8 mouse cellular contexts compared by ENCODE assay signal in the genomic region with DNA sequence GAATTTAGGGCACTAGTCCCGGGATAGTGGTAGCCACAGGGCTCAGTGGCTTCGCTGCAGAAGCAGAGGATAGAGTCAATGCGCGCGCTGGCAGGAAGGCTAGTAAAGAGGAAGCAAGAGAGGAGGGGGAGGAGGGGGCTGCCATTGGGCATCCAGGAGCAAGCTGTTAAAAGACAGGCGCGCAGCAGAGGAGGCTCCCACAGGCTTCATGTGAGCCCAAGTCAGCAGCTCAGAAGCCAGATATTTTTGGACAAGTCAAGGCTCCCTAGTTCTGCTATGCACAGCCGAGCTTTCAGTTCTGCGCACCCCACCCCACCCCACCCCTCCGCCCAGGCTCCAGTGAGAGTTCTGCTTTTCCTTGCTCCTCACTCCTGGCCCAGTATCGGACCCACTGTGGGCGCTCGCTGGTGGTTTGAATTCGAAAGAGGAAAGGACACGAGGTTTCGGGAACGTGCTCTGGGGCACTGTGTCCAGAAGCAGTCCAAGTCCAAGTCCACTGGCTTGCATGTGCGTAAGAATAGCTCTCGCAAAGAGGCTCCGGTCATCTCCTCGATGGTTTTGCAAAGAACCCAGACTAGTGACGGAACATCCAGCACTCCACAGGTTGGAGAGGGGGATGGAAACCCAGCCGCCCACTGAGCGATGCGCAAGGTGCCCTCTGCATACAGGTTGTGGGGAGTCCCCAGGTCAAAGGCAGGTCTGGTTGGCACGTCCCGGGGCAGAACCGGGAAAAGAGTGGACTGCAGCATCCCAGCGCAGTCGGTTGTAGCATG. TPM values are rescaled to one million over a fixed set of nuclear protein-coding genes. Genes with fewer than 3 reads are reported as not detected.
DNase-seq lines count a peak whose midpoint lies in the region; ATAC-seq and TF ChIP-seq lines count a peak whose summit lies in the region.

No protein-coding gene starts in this region.

- under 1% methylated on average over 30 of the region's 30 CpGs for WGBS in limb, embryonic 13.5 days
- under 1% methylated on average over 30 of the region's 30 CpGs for WGBS in midbrain, embryonic 11.5 days
- under 1% methylated on average over 30 of the region's 30 CpGs for WGBS in stomach, embryonic 16.5 days

- peak; percentile 51 for DNase-seq in adrenal gland, postnatal 10 days
- no peak for DNase-seq in adrenal gland, adult 2 months
- peak; percentile 88 for DNase-seq in MEL (ENCODE audit: low read depth, low spot score)
- DNase-seq in heart, postnatal 4 days, result peak; percentile 35
- peak; percentile 96 for DNase-seq in midbrain, embryonic 11.5 days (ENCODE audit: low spot score, missing footprints)

- peak overlapping the region; percentile 55 for H3K27ac ChIP-seq in MEL (ENCODE audit: control insufficient read depth, low read depth, low read length)
- peak overlapping the region; percentile 74 for H3K27ac ChIP-seq in limb, embryonic 13.5 days
- H3K27ac ChIP-seq in midbrain, embryonic 11.5 days (ENCODE audit: low read depth, low read length), result peak overlapping the region; percentile 40; the same call in 1 of the 2 replicates
- peak overlapping the region; percentile 68 for H3K27ac ChIP-seq in stomach, embryonic 16.5 days (ENCODE audit: low read length)

- peak; percentile 55 for ATAC-seq in erythroblast, adult 5-6 weeks (replicated peaks; ENCODE audit: low FRiP score, poor library complexity, severe bottlenecking)
- ATAC-seq in limb, embryonic 13.5 days (ENCODE audit: low FRiP score, low read depth), result peak; percentile 42
- peak; percentile 66 for ATAC-seq in midbrain, embryonic 11.5 days (ENCODE audit: low FRiP score)
- peak; percentile 32 for ATAC-seq in stomach, embryonic 16.5 days (ENCODE audit: insufficient read depth, low FRiP score)

- no peaks in the 10 kb centered on the region for H3K27me3 ChIP-seq in MEL (ENCODE audit: control insufficient read depth in 1 of 2, insufficient read depth in 2 of 2, low read length in 2 of 2)
- H3K27me3 ChIP-seq in limb, embryonic 13.5 days, result no peaks in the 10 kb centered on the region
- no peaks in the 10 kb centered on the region; the same call in 1 of the 2 replicates for H3K27me3 ChIP-seq in midbrain, embryonic 11.5 days (ENCODE audit: control insufficient read depth, insufficient read depth, low read length)
- no peaks in the 10 kb centered on the region for H3K27me3 ChIP-seq in stomach, embryonic 16.5 days (ENCODE audit: control insufficient read depth, insufficient read depth, low read length)

- H3K4me1 ChIP-seq in MEL (ENCODE audit: control insufficient read depth in 1 of 2, insufficient read depth in 2 of 2, low read length in 2 of 2), result peaks cover 3 to 27% of the 10 kb centered on the region in 2 experiments
- peaks cover 46% of the 10 kb centered on the region for H3K4me1 ChIP-seq in limb, embryonic 13.5 days
- peaks cover 22% of the 10 kb centered on the region for H3K4me1 ChIP-seq in midbrain, embryonic 11.5 days (ENCODE audit: control insufficient read depth, insufficient read depth, low read length)
- peaks cover 14% of the 10 kb centered on the region for H3K4me1 ChIP-seq in stomach, embryonic 16.5 days (ENCODE audit: control insufficient read depth, insufficient read depth, low read length)

- no peaks in the 10 kb centered on the region for H3K9me3 ChIP-seq in MEL (replicated peaks; ENCODE audit: insufficient read depth, low read length)
- no peaks in the 10 kb centered on the region for H3K9me3 ChIP-seq in limb, embryonic 13.5 days
- no peaks in the 10 kb centered on the region for H3K9me3 ChIP-seq in midbrain, embryonic 11.5 days (ENCODE audit: control insufficient read depth, low read length)
- H3K9me3 ChIP-seq in stomach, embryonic 16.5 days (replicated peaks; ENCODE audit: control insufficient read depth, low read length), result no peaks in the 10 kb centered on the region

- H3K36me3 ChIP-seq in MEL (ENCODE audit: control insufficient read depth in 1 of 2, insufficient read depth in 2 of 2, low read length in 2 of 2), result peaks cover 0 to 18% of the 10 kb centered on the region in 2 experiments; a peak in 2 of 4 replicates
- H3K36me3 ChIP-seq in limb, embryonic 13.5 days, result no peaks in the 10 kb centered on the region
- H3K36me3 ChIP-seq in midbrain, embryonic 11.5 days (ENCODE audit: control insufficient read depth, insufficient read depth, low read length), result no peaks in the 10 kb centered on the region
- H3K36me3 ChIP-seq in stomach, embryonic 16.5 days (ENCODE audit: control insufficient read depth, insufficient read depth, low read length), result no peaks in the 10 kb centered on the region

- H3K9ac ChIP-seq in MEL (ENCODE audit: control insufficient read depth, low read depth, low read length, poor library complexity, severe bottlenecking), result peak overlapping the region; percentile 88
- peak overlapping the region; percentile 89 for H3K9ac ChIP-seq in limb, embryonic 13.5 days
- H3K9ac ChIP-seq in midbrain, embryonic 11.5 days (ENCODE audit: low read length), result peak overlapping the region; percentile 84
- peak overlapping the region; percentile 82 for H3K9ac ChIP-seq in stomach, embryonic 16.5 days (ENCODE audit: low read length)

- TF ChIP-seq EP300 in MEL (IDR thresholded peaks at IDR 0.05; ENCODE audit: low read depth in 1 of 2, low read length in 2 of 2), result no peak

- H3K4me2 ChIP-seq in limb, embryonic 13.5 days (replicated peaks), result peak overlapping the region; percentile 85
- H3K4me2 ChIP-seq in midbrain, embryonic 11.5 days, result peak overlapping the region; percentile 99
- peak overlapping the region; percentile 67 for H3K4me2 ChIP-seq in stomach, embryonic 16.5 days (ENCODE audit: low read depth, low read length)

- peaks cover 21% of the 10 kb centered on the region for H3K79me2 ChIP-seq in MEL (ENCODE audit: control insufficient read depth, insufficient read depth, low read length, poor library complexity)

- H3K4me3 ChIP-seq in MEL (ENCODE audit: control insufficient read depth in 1 of 2, insufficient read depth in 1 of 2, low read depth in 2 of 2, low read length in 2 of 2), result peak overlapping the region; percentile 69 to 83
- peak overlapping the region; percentile 84 for H3K4me3 ChIP-seq in limb, embryonic 13.5 days
- peak overlapping the region; percentile 74 for H3K4me3 ChIP-seq in midbrain, embryonic 11.5 days (ENCODE audit: low read depth, low read length)
- H3K4me3 ChIP-seq in stomach, embryonic 16.5 days (replicated peaks; ENCODE audit: low read length), result peak overlapping the region; percentile 76

- TF ChIP-seq POLR2A in MEL (IDR thresholded peaks at IDR 0.05; ENCODE audit: control insufficient read depth in 1 of 2, insufficient read depth in 1 of 2, low read depth in 1 of 2, low read length in 2 of 2, poor library complexity in 1 of 2), result no peak; a peak in 1 of 4 replicates

- TF ChIP-seq CTCF in MEL (IDR thresholded peaks at IDR 0.05 in 2 of 3, conservative IDR thresholded peaks at IDR 0.05 in 1 of 3; ENCODE audit: control insufficient read depth in 1 of 3, insufficient read depth in 1 of 3, low read depth in 2 of 3, low read length in 3 of 3, poor library complexity in 1 of 3, severe bottlenecking in 1 of 3), result no peak

- no peak for TF ChIP-seq RAD21 in MEL (IDR thresholded peaks at IDR 0.05; ENCODE audit: low read depth, low read length)

TF ChIP-seq in MEL, 35 proteins besides CTCF, POLR2A, EP300 and RAD21:
- peak; percentile 79 for TF ChIP-seq MAZ (IDR thresholded peaks at IDR 0.05; ENCODE audit: low read depth, low read length)
- no peak for TF ChIP-seq SIN3A (IDR thresholded peaks at IDR 0.05; ENCODE audit: low read length)
- TF ChIP-seq NELFE (IDR thresholded peaks at IDR 0.05; ENCODE audit: low read depth, low read length), result no peak
- TF ChIP-seq ETS1 (IDR thresholded peaks at IDR 0.05; ENCODE audit: low read depth, low read length), result 0 out of 2 replicates have a peak, but pooled peaks have one; percentile 29
- 0 out of 2 replicates have a peak, but pooled peaks have one; percentile 9 for TF ChIP-seq RCOR1 (IDR thresholded peaks at IDR 0.05; ENCODE audit: low read depth, low read length)
- TF ChIP-seq MXI1 (IDR thresholded peaks at IDR 0.05; ENCODE audit: low read depth, low read length), result peak; percentile 17
- TF ChIP-seq UBTF (IDR thresholded peaks at IDR 0.05; ENCODE audit: borderline replicate concordance, insufficient read depth, low read depth, low read length), result 0 out of 2 replicates have a peak, but pooled peaks have one; percentile 59
- TF ChIP-seq TCF12 (IDR thresholded peaks at IDR 0.05; ENCODE audit: low read depth, low read length), result no peak
- TF ChIP-seq MAX (IDR thresholded peaks at IDR 0.05; ENCODE audit: low read length), result peak; percentile 39; the same call in 1 of the 2 replicates
- no peak for TF ChIP-seq BHLHE40 (IDR thresholded peaks at IDR 0.05; ENCODE audit: borderline replicate concordance, low read depth, low read length)
- TF ChIP-seq MAFK (IDR thresholded peaks at IDR 0.05; ENCODE audit: borderline replicate concordance, low read depth, low read length), result no peak
- TF ChIP-seq NRF1 (IDR thresholded peaks at IDR 0.05; ENCODE audit: insufficient read depth, low read depth, low read length, poor library complexity, severe bottlenecking), result 0 out of 2 replicates have a peak, but pooled peaks have one; percentile 28
- 0 out of 2 replicates have a peak, but pooled peaks have one; percentile 56 for TF ChIP-seq MYC (IDR thresholded peaks at IDR 0.05; ENCODE audit: low read depth, low read length)
TF ChIP-seq in MEL: peak in this region for 8.

RNA-seq across cellular contexts. Expression of gene Galnt10, which starts 0.8 kb away (rescaled TPM):
- total RNA-seq in adrenal gland, postnatal 10 days (2021), result 10 to 100 TPM; 31.7 to 33.5 TPM
- 10 to 100 TPM; 50.2 to 54.5 TPM for total RNA-seq in adrenal gland, adult 2 months (2021)
- 23.7 and 33.8 TPM in 2 replicates for polyA plus RNA-seq in adrenal gland, adult 2 months (2012; rRNA removed)
- total RNA-seq in MEL (2012; rRNA removed), result 23.5 and 27.4 TPM in 2 replicates
- polyA plus RNA-seq in MEL (2012; ENCODE audit: insufficient read depth in 1 of 2, insufficient read length in 2 of 2, low read depth in 1 of 2, low replicate concordance in 2 of 2, missing spikeins in 1 of 2), result 10 to 100 TPM in 1 of 2 experiments, not detected in 1; 26.7 TPM
- total RNA-seq in erythroblast, adult 5-6 weeks (2015; ENCODE audit: low replicate concordance), result 39.4 and 43.5 TPM in 2 replicates
- total RNA-seq in erythroblast, adult 5-6 weeks (2017; ENCODE audit: low replicate concordance), result 102 and 103 TPM in 2 replicates
- total RNA-seq in heart, postnatal 4 days (2021), result 1 to 10 TPM; 8.2 to 9.1 TPM
- polyA plus RNA-seq in limb, embryonic 13.5 days (2015; fragmentation: Nextera tagmentation; extraction: Ambion mirVana), result 28.6 and 31.3 TPM in 2 replicates
- 12.1 and 13.9 TPM in 2 replicates for polyA plus RNA-seq in midbrain, embryonic 11.5 days (2014; fragmentation: Nextera tagmentation; extraction: Ambion mirVana)
- polyA plus RNA-seq in stomach, embryonic 16.5 days (2015; fragmentation: Nextera tagmentation; extraction: Ambion mirVana), result 15.7 and 17.4 TPM in 2 replicates
